Mouse (Mus musculus) stomach, postnatal 0 days (tissue): Measurements from ENCODE around the gene Raf1.

ENCODE experiments used
- CTCF ChIP-seq: IDR thresholded peaks from 2 replicates; pipeline ENCODE4 v1.5.1; 2016; ENCODE audit warnings: antibody characterized with exemption, low read depth, mild to moderate bottlenecking, moderate library complexity
- EP300 ChIP-seq: optimal IDR thresholded peaks from 2 replicates; pipeline ENCODE3; 2016; ENCODE audit warnings: antibody characterized with exemption

DNA sequence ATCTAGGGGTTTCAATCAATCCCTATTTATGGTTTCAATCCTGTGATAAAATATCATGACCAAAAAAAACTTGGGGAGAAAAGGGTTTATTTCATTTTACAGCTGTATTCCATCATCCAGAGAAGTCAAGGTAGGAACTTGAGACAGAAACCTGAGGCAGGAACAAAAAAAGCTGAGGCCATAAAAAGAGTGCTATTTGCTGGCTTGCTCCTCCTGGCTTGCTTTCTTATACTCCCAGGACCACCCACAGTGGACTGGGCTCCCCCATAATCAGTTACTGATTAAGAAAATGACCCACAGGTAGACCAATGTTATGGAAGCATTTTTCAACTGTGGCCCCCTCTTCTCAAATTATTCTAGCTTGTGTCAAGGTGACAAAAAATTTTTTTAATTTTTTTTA lies 24.7 kb downstream of the Raf1 start:
- TF ChIP-seq EP300 (no peak), CTCF (no peak)
